Mouse (Mus musculus) kidney, adult 8-10 months (tissue): ENCODE results near the gene Kirrel3.
A peak's percentile ranks its signal among the peaks of the same experiment; 100 is the strongest.

Source experiments
- DNase-seq, 2 experiments: peaks; one replicate each; pipeline ENCODE4 v3.0.0; 2022

The Kirrel3 gene

GRCm38 (mm10) chr9:34962251-34962650 lies 476.6 kb downstream of the Kirrel3 start:
- DNase-seq: no peak

- no peak for DNase-seq
Observed at GRCm38 (mm10) chr9:34963593-34963992, 477.9 kb downstream of the Kirrel3 start.

- no peak for DNase-seq
Observed at GRCm38 (mm10) chr9:34964172-34965040, 478.7 kb downstream of the Kirrel3 start.

- no peak for DNase-seq
Observed at GRCm38 (mm10) chr9:34965041-34965415, 479.3 kb downstream of the Kirrel3 start.

- no peak for DNase-seq
Observed at GRCm38 (mm10) chr9:34967772-34968171, 482.1 kb downstream of the Kirrel3 start.

GRCm38 (mm10) chr9:34969881-34970490 lies 484.3 kb downstream of the Kirrel3 start:
- DNase-seq: no peak

GRCm38 (mm10) chr9:34974326-34974725 lies 488.6 kb downstream of the Kirrel3 start:
- no peak for DNase-seq

GRCm38 (mm10) chr9:34975245-34975644 lies 489.6 kb downstream of the Kirrel3 start:
- no peak for DNase-seq

GRCm38 (mm10) chr9:34976596-34977462 lies 491.1 kb downstream of the Kirrel3 start:
- no peak for DNase-seq

- no peak for DNase-seq
Observed at GRCm38 (mm10) chr9:34977700-34978099, 492.0 kb downstream of the Kirrel3 start.

- no peak for DNase-seq
Observed at GRCm38 (mm10) chr9:34978229-34978628, 492.5 kb downstream of the Kirrel3 start.

- DNase-seq: no peak
Observed at GRCm38 (mm10) chr9:34980516-34981265, 495.0 kb downstream of the Kirrel3 start.

GRCm38 (mm10) chr9:34983513-34984462 lies 498.1 kb downstream of the Kirrel3 start:
- peak; percentile 17 to 24 for DNase-seq

- DNase-seq: no peak
Observed at GRCm38 (mm10) chr9:34986156-34986555, 500.5 kb downstream of the Kirrel3 start.

GRCm38 (mm10) chr9:34987422-34988148 lies 501.9 kb downstream of the Kirrel3 start:
- no peak for DNase-seq

GRCm38 (mm10) chr9:34988683-34989082 lies 503.0 kb downstream of the Kirrel3 start:
- no peak for DNase-seq

- DNase-seq: peak in 1 of 2 experiments; percentile 46
Observed at GRCm38 (mm10) chr9:34992201-34992600, 506.5 kb downstream of the Kirrel3 start.

- peak; percentile 88 to 89 for DNase-seq
Observed at GRCm38 (mm10) chr9:34993467-34994211, 507.9 kb downstream of the Kirrel3 start.

- no peak for DNase-seq
Observed at GRCm38 (mm10) chr9:34995078-34995477, 509.4 kb downstream of the Kirrel3 start.
